Mouse (Mus musculus) limb, embryonic 13.5 days (tissue): ENCODE data around the gene Urb1. TPM values are rescaled to one million over a fixed set of nuclear protein-coding genes. Genes with fewer than 3 reads are reported as not detected.

Source experiments
- ATAC-seq: fragments of 200-750 bp; cut with Nextera tagmentation; 2 replicates; pipeline ENCODE4 v1.8.0; 2017; ENCODE audit warnings: low read depth, moderate number of reproducible peaks, moderate TSS enrichment; ENCODE audit not compliant: low FRiP score
- H3K27ac ChIP-seq: fragments of 300-500 bp; sonication (generic); 2 replicates; pipeline ENCODE4 v1.5.1; 2015; ENCODE audit warnings: inconsistent platforms, mild to moderate bottlenecking, moderate library complexity
- H3K27me3 ChIP-seq: fragments of 300-500 bp; sonication (generic); 2 replicates; pipeline ENCODE4 v1.6.1; 2015; ENCODE audit warnings: mild to moderate bottlenecking, inconsistent platforms
- H3K36me3 ChIP-seq: fragments of 300-500 bp; sonication (generic); 2 replicates; pipeline ENCODE4 v1.6.1; 2015; ENCODE audit warnings: inconsistent platforms, mild to moderate bottlenecking, moderate library complexity
- H3K4me1 ChIP-seq: fragments of 300-500 bp; sonication (generic); 2 replicates; pipeline ENCODE4 v1.6.1; 2015; ENCODE audit warnings: inconsistent platforms
- H3K4me2 ChIP-seq: fragments of 300-500 bp; sonication (generic); replicated peaks from 2 replicates; pipeline ENCODE4 v1.6.1; 2015; ENCODE audit warnings: inconsistent platforms, mild to moderate bottlenecking, moderate library complexity
- H3K4me3 ChIP-seq: fragments of 300-500 bp; sonication (generic); 2 replicates; pipeline ENCODE4 v1.5.1; 2015; ENCODE audit warnings: moderate library complexity, mild to moderate bottlenecking, inconsistent platforms
- H3K9ac ChIP-seq: fragments of 300-500 bp; sonication (generic); 2 replicates; pipeline ENCODE4 v1.6.1; 2015; ENCODE audit warnings: mild to moderate bottlenecking, inconsistent platforms
- H3K9me3 ChIP-seq: fragments of 300-500 bp; sonication (generic); 2 replicates; pipeline ENCODE4 v1.6.1; 2016; ENCODE audit warnings: inconsistent platforms
- WGBS: fragments of 180-500 bp; shearing (Covaris S2); methylation state at CpG from one replicate; pipeline ENCODE4 v1.1.7; 2015; 5-methylcytosine and 5-hydroxymethylcytosine counted together
- polyA plus RNA-seq: library from polyadenylated mRNA; unstranded; fragments of >200 nt; fragmentation: Nextera tagmentation; extraction: Ambion mirVana; gene quantifications from 2 replicates; pipeline ENCODE4 v1.2.1, GENCODE M21; 2015

Urb1 gene
- polyA plus RNA-seq, 1 experiment from 2014 or later, result 11.8 TPM

DNA sequence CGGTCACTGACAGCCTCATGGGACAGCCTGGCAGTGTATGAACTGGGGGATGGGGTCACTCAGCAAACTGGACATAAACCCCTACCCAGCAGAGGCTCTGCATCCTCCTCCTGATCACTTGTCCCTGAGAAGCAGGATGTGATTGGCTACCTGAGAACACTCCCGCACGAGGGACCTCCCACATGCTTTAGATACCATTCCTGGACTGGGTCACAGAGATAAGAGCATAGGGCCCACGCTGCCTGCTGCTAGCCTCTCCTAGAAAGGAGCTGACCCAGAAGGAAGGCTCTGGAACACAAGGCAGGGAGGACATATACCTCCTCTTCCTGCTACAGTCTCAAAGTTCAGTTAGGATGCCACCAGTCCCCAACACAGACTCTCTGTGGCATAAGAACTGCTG is 49.7 kb downstream of the Urb1 start:
- 74% methylated on average over 4 of the region's 4 CpGs for WGBS
- Histone ChIP-seq H3K4me3 (no peak overlapping the region), H3K4me2 (no peak overlapping the region), H3K27ac (no peak overlapping the region), H3K4me1 (no peaks in the 10 kb centered on the region), H3K9me3 (no peaks in the 10 kb centered on the region), H3K36me3 (peaks cover 83% of the 10 kb centered on the region), H3K9ac (no peak overlapping the region), H3K27me3 (no peaks in the 10 kb centered on the region)
- no peak for ATAC-seq

DNA sequence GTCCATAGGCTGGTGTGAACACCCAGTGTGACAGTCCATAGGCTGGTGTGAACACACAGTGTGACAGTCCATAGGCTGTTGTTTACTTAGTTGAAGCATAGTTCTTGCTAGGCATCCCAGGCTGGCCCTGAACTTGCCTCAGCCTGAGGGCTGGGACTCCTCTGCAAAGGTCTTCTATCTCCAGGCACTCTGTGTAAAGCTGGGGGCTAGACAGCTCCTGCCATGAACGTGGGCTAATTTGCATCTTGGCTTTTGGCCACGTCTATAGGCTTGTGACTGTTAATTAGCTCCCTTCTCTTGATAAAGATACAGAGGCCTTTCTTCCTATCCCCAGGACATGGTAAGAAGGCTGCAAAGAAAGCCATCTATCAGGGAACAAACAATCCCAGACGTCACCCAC is 50.9 kb downstream of the Urb1 start:
- ATAC-seq, result no peak

DNA sequence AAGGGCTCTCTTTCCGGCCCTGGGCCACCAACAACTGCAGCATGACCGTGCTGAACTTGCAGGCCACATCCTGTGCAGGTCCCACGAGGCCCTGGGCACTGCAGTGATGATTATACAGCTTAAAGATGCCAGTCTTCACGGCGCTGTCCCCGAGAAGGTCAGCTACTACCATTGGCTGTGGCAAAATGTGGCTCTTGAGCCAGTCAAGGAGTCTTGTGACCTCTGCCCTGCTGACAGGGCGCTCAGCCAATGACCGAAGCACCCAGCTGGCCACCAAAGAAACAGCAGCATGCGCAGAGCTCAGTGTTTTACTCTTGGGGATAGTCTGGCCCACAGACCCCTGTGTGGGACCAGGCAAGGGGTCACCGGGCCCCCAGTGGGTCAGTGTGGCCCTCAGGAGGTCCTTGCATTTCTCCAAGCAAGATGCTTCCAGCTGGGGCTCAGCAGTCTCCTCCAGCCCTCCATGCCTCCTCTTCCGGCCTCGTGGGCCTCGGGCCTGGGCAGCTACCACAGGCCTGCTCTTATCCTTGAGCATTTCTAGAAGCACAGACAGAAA is 56.7 kb downstream of the Urb1 start:
- WGBS, result 91% methylated on average over 13 of the region's 13 CpGs
- no peak overlapping the region for H3K4me3 ChIP-seq
- H3K27me3 ChIP-seq, result no peaks in the 10 kb centered on the region
- no peak overlapping the region for H3K27ac ChIP-seq
- no peaks in the 10 kb centered on the region for H3K9me3 ChIP-seq
- H3K9ac ChIP-seq, result no peak overlapping the region
- H3K4me1 ChIP-seq, result no peaks in the 10 kb centered on the region
- peaks cover 76% of the 10 kb centered on the region for H3K36me3 ChIP-seq
- ATAC-seq, result no peak
- H3K4me2 ChIP-seq, result no peak overlapping the region

More for the DNA sequence above, 50.9 kb downstream of the Urb1 start:
- 71% methylated on average over 3 of the region's 3 CpGs for WGBS
- Histone ChIP-seq H3K4me3 (no peak overlapping the region), H3K9me3 (no peaks in the 10 kb centered on the region), H3K27ac (no peak overlapping the region), H3K9ac (no peak overlapping the region), H3K4me1 (no peaks in the 10 kb centered on the region), H3K4me2 (no peak overlapping the region), H3K27me3 (no peaks in the 10 kb centered on the region), H3K36me3 (peaks cover 87% of the 10 kb centered on the region)

DNA sequence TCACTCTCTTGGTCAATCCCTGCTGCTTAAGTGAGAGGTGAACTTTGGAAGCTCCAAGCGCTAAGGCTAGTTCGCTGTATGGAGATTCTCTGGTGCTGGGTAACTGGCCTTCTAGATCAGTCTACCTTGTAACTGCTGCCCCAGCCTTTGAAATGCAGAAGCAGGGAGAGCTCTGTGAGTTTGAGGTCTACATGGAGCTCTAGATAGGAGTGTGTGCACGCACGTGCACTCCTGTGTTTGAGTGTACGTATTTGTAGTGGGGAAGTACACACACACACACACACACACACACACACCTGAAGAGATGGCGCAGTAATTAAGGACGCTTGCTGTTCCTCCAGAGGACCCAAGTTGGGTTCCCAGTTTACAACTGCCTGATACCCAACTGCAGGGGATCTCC is 62.0 kb downstream of the Urb1 start:
- Histone ChIP-seq H3K9ac (no peak overlapping the region), H3K36me3 (peaks cover 29% of the 10 kb centered on the region), H3K4me3 (no peak overlapping the region), H3K9me3 (no peaks in the 10 kb centered on the region), H3K27me3 (no peaks in the 10 kb centered on the region), H3K27ac (no peak overlapping the region), H3K4me1 (no peaks in the 10 kb centered on the region), H3K4me2 (no peak overlapping the region)
- no peak for ATAC-seq
- 94% methylated on average over 7 of the region's 7 CpGs for WGBS

DNA sequence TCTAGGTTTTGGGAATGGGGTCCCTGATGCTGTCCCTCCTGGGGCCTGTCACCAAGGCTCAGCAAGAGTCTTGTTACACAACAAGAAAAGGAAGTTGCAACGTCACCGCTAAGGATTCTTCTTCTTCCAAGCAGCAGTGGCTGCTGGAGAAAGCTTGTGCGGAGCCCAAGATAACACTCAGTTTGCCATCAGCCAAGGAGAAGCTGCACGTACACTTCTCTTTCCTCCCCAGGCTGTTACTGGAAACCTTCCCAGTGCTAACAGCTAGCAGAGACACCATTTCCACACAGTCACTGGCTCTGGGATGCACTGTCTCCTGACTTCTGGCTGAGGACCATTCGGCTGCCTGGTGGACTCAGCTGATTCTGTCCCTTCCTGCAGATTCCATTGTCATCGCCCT is 63.1 kb downstream of the Urb1 start:
- ATAC-seq, result no peak
- Histone ChIP-seq H3K27ac (no peak overlapping the region), H3K4me2 (no peak overlapping the region), H3K4me1 (no peaks in the 10 kb centered on the region), H3K27me3 (no peaks in the 10 kb centered on the region), H3K9ac (no peak overlapping the region), H3K4me3 (no peak overlapping the region), H3K36me3 (peaks cover 18% of the 10 kb centered on the region), H3K9me3 (no peaks in the 10 kb centered on the region)
- WGBS, result 92% methylated on average over 6 of the region's 6 CpGs

DNA sequence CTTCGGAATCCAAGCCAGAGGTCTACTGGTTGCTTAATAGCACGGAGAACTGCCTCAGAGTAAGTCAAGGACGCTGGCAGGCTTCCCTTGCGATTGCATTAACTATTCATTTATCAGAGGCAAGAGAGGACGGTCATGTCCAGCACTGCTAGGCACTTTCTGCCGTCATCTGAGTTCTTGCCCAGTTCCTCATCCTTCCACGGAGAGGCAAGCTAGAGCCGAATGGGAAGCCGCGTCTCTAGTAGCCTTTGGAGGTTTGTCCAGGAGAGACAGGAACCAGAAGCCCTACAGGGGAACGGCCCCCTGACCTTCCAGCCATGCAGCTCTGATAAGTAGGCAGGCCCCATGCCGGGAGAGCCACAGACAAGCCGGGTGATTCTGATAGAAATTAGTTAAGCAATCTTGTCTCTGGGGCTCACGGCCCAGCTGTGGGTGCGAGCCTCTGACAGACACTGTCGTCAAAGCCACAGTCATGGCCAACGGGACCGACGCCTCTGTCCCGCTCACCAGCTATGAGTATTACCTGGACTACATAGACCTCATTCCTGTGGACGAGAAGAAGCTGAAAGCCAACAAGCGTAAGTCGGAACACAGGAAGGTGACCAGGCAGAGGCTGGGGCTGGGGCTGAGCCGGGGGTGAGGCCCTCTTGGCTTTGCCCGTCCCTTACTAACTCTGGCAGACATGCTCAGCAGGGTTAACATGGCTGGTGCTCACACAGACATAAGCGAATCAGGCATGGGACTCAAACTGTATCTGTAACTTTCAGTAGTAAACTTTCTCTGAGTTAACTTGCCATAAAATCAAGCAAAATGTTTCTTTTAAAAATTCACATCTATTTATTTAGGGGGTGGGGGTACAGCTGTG is 71.9 kb downstream of the Urb1 start, which contains the start of gene Mrap:
Mrap (plus strand) TSS at position 116 of the 865 bp plus-strand sequence.
- H3K4me1 ChIP-seq, result 0 out of 2 replicates have a peak, but pooled peaks cover 3% of the 10 kb centered on the region
- H3K4me2 ChIP-seq, result no peak within 1 kb of the TSS
- H3K36me3 ChIP-seq, result no peaks in the 10 kb centered on the region
- ATAC-seq, result no peak
- 87% methylated on average over 26 of the region's 26 CpGs for WGBS
- no peak within 1 kb of the TSS for H3K4me3 ChIP-seq
- H3K9me3 ChIP-seq, result no peaks in the 10 kb centered on the region
- H3K27me3 ChIP-seq, result no peaks in the 10 kb centered on the region
- H3K27ac ChIP-seq, result no peak within 1 kb of the TSS
- H3K9ac ChIP-seq, result no peak within 1 kb of the TSS

DNA sequence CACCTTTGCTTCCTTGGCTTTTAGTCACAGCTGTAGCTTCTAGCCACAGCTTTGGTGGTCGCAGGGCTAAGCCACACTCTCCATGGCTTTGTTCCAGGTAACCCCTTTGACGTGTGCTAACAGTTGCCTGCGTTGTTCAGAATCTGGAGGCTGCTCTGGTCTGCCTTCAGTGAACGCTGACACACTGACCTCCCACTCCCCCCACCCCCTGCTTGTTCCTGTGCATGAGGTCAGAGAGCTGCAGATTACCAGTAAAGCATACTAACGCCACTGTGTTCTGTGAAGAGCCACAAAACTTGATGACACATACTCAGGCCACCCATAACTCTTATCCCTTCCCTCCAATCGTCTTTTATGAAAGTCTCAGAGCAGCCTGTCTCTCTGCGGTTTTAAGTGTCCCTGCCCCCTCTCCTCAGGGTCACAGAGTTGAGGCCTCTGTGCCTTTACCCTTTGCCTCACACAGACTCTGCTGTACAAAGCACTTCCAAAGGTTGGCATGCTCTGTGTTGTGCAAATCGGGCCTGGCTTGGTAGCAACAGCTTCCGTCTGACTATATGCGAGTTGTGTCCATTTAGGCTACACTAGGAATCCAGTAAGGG is 73.4 kb downstream of the Urb1 start:
- no peak for ATAC-seq
- 0 out of 2 replicates have a peak, but pooled peaks cover 5% of the 10 kb centered on the region for H3K9me3 ChIP-seq

DNA sequence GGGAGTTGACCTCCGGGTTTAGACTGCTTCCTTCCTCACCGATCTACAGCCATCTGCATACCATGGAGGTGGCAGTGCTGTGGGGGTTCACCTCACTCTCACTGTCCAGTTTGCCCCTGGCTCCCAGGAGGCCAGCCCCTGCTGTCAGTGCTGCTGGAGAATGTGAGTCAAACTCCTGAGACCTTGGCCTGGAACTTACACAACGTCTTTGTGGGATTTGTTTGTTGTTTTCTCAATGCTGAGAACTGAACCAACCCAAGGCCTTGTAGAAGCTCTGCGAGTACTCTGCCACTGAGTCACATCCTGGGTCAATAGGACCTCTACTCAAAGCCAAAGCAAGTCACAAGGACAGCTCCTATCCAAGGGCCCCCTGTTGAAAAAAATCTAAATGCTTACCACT is 74.6 kb downstream of the Urb1 start:
- WGBS, result 82% methylated on average over 4 of the region's 4 CpGs
- Histone ChIP-seq H3K9me3 (peaks cover 9% of the 10 kb centered on the region; the same call in 1 of the 2 replicates), H3K27ac (no peak overlapping the region), H3K4me1 (no peaks in the 10 kb centered on the region), H3K9ac (no peak overlapping the region), H3K27me3 (no peaks in the 10 kb centered on the region), H3K4me2 (no peak overlapping the region), H3K36me3 (no peaks in the 10 kb centered on the region), H3K4me3 (no peak overlapping the region)
- no peak for ATAC-seq

More for the DNA sequence above, 73.4 kb downstream of the Urb1 start:
- 50% methylated on average over 10 of the region's 10 CpGs for WGBS
- H3K9ac ChIP-seq, result no peak overlapping the region
- H3K27ac ChIP-seq, result no peak overlapping the region
- no peaks in the 10 kb centered on the region for H3K27me3 ChIP-seq
- H3K36me3 ChIP-seq, result no peaks in the 10 kb centered on the region
- 0 out of 2 replicates have a peak, but pooled peaks cover 2% of the 10 kb centered on the region for H3K4me1 ChIP-seq
- H3K4me3 ChIP-seq, result no peak overlapping the region
- no peak overlapping the region for H3K4me2 ChIP-seq

DNA sequence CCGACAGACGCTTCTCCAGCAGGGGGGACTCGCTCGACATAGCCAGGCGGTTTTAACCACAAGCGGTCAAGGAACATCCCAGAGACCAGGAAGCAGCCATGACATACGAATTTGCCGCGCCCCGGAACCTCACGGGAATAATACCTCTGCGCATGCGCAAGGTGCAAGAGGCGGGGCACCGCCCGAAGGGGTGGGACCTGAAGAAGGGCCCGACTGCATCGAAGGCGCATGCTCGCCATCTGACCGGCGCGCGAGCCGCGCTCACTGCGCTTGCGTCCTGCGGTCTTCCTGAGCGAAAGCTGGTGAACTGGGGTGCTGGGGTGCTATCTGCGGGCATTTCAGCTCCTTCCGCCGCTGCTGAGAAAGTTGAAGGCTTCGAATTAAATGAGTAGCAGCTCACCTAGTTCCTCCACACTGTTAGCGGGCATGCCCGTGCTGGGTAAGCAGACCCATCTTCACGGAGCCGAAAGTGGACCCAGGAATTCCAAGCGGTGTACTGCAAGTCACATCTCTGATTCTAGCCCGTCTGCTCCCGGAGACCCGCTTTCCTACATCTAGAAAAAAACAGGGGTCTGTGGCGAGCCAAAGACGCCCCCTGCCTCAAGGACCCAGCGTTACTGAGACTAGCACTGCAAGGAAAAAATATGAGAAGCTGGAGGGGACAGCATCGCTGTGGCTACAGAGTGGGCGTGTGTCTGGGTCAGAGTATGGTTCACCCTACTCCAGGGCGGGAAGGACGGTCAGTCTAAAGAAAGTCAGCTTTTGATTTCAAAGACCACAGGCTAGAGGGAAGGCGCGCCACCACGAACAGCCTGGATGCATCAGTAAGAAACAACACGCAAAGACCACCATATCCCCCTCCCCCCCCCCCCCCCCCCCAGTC is 82.7 kb downstream of the Urb1 start, which contains the start of gene Mis18a:
Mis18a (minus strand) TSS at position 172 of the 883 bp plus-strand sequence.
- H3K36me3 ChIP-seq, result peaks cover 25% of the 10 kb centered on the region
- peak within 1 kb of the TSS; percentile 81 for H3K27ac ChIP-seq
- peak within 1 kb of the TSS; percentile 90 for H3K4me3 ChIP-seq
- peak; percentile 94 for ATAC-seq
- H3K4me2 ChIP-seq, result peak within 1 kb of the TSS; percentile 97
- H3K9ac ChIP-seq, result peak within 1 kb of the TSS; percentile 88
- H3K4me1 ChIP-seq, result peaks cover 13% of the 10 kb centered on the region
- H3K27me3 ChIP-seq, result no peaks in the 10 kb centered on the region
- 2% methylated on average over 53 of the region's 53 CpGs for WGBS
- peaks cover 8% of the 10 kb centered on the region; the same call in 1 of the 2 replicates for H3K9me3 ChIP-seq

DNA sequence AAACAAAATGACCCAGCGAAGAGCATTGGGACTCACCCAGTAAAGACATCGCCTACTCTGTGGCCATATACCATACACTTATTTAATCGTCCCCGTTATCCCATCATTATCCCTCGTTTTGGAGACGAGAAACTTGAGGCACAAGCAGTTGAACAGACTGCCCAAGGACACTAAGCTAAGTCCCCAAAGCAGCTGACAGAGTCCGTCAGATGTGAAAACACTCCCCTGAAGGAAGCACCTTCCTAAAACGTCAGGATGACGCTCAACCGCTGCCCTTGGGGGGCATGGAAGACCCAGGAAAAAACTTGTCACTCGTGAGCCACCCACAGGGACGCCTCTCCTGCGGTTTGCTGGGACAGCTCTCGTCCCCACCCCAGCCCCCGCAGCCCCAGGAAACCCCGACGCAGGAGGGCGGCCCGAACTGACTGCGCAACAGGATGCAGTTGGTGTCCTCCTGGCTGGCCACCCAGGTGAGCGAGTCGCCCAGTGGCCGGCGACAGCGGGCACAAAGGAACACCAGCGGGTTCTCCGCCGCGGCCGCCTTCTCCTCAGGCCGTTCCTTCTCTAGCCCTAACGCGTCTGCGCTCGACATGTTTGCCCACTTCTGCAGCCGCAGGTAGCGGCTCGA is 83.5 kb downstream of the Urb1 start:
- peak overlapping the region; percentile 88 for H3K9ac ChIP-seq
- WGBS, result 5% methylated on average over 38 of the region's 38 CpGs
- peaks cover 13% of the 10 kb centered on the region for H3K4me1 ChIP-seq
- peaks cover 32% of the 10 kb centered on the region for H3K36me3 ChIP-seq
- H3K27ac ChIP-seq, result no peak overlapping the region
- H3K4me2 ChIP-seq, result peak overlapping the region; percentile 97
- no peaks in the 10 kb centered on the region for H3K27me3 ChIP-seq
- peaks cover 5% of the 10 kb centered on the region; the same call in 1 of the 2 replicates for H3K9me3 ChIP-seq
- peak; percentile 14; the same call in 1 of the 2 replicates for ATAC-seq
- H3K4me3 ChIP-seq, result peak overlapping the region; percentile 90

DNA sequence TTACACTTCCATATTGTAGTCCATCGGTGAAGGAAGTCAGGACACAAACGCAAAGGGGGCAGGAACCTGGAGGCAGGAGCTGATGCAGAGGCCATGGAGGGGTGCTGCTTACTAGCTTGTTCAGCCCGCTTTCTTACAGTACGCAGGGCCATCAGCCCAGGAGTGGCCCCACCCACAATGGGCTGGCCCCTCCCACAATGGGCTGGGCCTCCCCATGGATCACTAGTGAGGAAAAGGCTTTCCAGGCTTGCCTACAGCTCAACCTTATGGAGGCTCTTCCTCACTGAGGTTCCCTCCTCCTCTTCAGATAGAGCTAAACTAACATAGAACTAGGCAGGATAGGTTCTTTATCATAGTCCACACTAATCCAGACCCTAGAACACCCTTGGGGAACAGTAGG is 86.2 kb downstream of the Urb1 start:
- no peaks in the 10 kb centered on the region for H3K9me3 ChIP-seq
- ATAC-seq, result no peak
- no peak overlapping the region for H3K27ac ChIP-seq
- no peak overlapping the region for H3K4me3 ChIP-seq
- no peak overlapping the region for H3K4me2 ChIP-seq
- H3K9ac ChIP-seq, result no peak overlapping the region
- no peaks in the 10 kb centered on the region for H3K27me3 ChIP-seq
- peaks cover 51% of the 10 kb centered on the region for H3K36me3 ChIP-seq
- 96% methylated on average over 4 of the region's 4 CpGs for WGBS
- peaks cover 13% of the 10 kb centered on the region for H3K4me1 ChIP-seq
